Mouse (Mus musculus) megakaryocyte progenitor cell, adult 5-6 weeks (primary cell): ENCODE measurements around the gene Arhgef6. TPM values are rescaled to one million over a fixed set of nuclear protein-coding genes. Genes with fewer than 3 reads are reported as not detected.
A peak's percentile ranks its signal among the peaks of the same experiment; 100 is the strongest.

Source experiments
- ATAC-seq: replicated peaks from 2 replicates; pipeline ENCODE4 v1.8.0; 2016; ENCODE audit warnings: mild to moderate bottlenecking, moderate TSS enrichment, inconsistent platforms; ENCODE audit not compliant: poor library complexity
- total RNA-seq, 2 experiments: library from RNA; stranded (forward) in 1 of 2; stranded (reverse) in 1 of 2; fragments of 157-497, 149-512 nt in 1 of 2; fragments of 200-1000 nt in 1 of 2; gene quantifications; 2 replicates each; pipeline versions ENCODE4 v1.2.3 to v1.2.4; 2015 to 2017

The Arhgef6 gene
- total RNA-seq, 2 experiments from 2014 or later: 110 to 162 TPM

DNA sequence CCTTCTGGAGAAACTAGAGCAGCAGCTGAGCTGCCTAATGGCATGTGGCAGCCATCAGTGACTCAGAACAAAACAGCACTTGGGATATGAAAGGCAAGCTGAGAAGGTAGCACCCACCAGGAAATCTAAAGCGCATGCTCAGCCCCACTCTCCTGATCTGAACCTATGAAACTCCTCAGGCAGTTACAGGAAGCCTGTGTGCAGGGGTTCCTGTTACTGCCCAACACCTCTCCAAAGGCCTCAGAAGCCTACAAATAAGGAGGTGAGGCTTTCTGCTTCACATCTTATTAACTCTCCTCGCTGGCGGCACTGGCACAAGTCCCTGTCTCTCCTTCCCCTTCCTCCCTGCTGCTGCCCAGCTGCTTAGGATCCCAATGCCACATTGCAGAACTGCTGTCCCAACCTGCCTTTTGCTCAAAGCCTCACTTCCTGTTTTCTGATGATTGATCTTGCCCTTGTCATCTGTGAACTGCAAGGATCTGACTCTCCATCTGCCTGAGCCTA is 33.7 kb downstream of the Arhgef6 start:
- peak; percentile 91 for ATAC-seq

DNA sequence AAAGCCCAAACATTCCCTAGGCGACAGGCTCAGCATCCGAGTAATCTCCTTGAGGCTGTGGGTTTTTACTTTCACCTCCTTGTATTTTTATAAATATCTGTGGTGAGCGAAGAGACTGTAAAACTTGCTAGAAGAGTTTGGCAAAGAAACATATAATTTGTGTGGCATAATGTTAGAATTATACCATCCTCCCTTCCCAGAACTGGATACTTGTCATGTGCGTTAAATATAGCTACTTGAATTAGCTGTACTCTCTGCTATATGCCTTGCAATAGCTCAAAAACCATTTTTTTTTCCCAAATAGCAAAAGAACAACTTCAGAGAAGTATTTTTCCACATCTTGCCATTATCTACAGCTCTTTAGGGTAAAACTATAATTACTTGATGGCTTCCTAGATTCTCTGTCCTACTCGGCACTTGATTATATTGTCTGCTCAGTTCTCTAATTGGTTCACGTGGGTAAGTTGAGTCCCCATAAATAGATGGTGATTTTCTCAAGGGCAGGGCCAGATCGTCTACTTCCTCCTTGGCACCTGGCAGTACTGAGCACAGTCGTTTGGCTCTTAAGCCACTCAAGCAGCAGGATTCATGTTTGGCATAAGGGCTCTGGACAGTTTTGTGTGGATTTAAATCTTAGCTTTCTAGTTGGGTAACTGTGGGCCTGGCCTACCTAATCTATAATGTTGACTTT is 35.2 kb downstream of the Arhgef6 start:
- ATAC-seq: no peak

- peak; percentile 90 for ATAC-seq
Observed at GRCm38 (mm10) chrX:57298946-57299345, 39.6 kb downstream of the Arhgef6 start.

DNA sequence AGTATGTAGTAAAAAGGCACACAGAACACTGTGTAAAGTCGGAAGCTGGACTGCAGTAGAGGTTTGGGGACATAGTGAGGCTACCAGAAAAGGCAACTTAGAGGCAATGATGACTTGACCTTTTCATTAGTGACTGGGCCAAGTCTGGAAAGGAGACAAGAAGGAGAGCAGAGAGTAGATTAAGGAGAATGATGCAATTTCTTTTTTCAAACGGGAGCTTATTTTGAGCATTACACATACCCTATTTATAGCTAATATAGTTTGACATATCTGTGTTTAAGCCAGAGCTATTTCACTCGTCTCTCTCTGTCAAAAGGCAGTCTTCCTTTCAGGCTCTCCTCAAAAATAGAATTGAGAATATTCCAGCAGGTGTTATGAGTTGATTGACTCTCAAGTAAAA is 50.1 kb downstream of the Arhgef6 start:
- no peak for ATAC-seq

DNA sequence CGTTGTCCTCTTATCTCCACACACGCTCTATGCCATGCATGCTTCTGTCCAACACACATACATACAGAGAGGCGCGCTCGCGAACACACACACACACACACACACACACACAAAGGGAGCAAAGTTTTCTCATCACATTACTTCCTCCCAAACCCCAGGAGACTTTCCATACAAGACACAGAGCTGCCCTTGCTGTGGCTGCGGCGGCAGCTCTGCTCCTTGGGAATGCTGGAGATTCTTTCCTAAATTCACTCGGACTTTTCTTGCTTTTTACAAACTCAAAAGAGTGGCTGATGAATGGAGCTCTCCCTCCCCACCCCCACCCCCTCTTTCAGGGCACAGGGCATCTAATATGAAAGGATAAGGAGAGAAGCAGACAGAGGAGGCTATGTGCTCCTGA is 52.2 kb downstream of the Arhgef6 start:
- no peak for ATAC-seq

- ATAC-seq: peak; percentile 58
Observed at GRCm38 (mm10) chrX:57282184-57282583, 56.3 kb downstream of the Arhgef6 start.

DNA sequence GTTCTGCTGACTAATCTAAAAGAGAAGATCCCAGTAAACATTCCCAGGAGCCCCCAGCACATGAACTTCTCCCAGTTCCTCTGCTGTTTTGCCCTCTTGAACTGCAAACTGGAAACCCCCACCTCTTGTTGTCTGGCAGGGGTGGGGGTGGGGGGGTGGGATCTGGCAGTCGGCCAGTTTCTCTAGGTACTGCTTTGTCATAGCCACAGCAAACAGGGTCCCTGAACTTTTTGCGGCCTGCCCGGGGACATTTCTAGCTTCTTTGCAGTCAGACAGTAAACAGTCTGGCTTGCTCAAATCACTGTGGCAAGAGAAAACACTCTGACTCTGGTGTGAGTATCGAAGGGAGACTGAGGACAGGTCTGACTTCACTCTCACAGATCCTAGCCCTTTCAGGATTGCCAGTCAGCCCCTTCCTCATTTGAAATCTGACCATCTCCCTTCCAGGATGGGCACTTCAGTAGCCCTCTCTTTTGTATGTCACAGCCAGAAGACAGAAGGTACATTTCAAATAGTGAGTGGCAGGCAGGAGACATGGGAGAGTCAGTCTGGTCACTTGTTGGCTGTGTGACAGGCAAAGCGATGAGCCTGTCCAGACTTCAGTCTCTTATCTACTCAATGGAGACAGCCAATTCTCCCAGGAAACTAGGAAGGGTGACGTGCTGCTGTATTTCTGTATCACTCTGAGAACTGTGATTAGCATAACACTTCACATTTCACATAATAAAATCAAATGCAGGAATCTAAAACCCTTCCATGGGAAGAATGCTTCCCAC is 60.8 kb downstream of the Arhgef6 start:
- no peak for ATAC-seq

GRCm38 (mm10) chrX:57263515-57263914 is 75.0 kb downstream of the Arhgef6 start:
- peak; percentile 52 for ATAC-seq

- peak; percentile 54; the same call in 1 of the 2 replicates for ATAC-seq
Observed at GRCm38 (mm10) chrX:57260744-57261143, 77.8 kb downstream of the Arhgef6 start.

DNA sequence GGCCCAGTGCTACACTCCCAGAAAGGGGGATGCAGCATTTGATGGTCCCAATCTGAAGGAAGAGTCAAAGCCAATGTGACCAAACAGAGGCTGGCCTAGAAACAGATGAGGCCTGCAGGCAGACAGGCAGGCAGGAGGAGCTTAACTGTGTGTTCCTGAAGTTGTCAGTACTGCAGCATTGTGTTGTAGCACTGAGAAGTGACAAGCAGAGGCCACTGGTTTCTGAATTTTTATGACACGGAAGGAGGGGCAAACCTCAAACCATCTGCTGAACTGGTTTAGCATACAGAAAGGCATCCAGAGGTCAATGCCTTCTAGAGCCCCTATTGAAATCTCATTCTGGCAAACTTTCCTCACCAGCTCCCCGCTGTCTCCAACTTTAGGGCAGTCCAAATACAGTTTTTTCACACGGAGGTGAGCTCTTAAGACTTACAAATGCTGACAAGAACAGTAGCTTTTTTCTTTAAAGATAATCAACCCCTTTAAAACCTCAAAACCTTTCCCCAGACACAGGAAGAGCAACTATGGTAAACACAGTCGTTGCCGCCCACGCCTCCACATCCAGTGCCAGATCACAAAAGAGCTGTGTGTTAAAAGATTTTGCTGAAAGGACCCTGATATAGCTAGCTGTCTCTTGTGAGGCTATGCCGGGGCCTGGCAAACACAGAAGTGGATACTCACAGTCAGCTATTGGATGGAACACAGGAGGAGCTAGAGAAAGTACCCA is 85.0 kb downstream of the Arhgef6 start:
- ATAC-seq: no peak

DNA sequence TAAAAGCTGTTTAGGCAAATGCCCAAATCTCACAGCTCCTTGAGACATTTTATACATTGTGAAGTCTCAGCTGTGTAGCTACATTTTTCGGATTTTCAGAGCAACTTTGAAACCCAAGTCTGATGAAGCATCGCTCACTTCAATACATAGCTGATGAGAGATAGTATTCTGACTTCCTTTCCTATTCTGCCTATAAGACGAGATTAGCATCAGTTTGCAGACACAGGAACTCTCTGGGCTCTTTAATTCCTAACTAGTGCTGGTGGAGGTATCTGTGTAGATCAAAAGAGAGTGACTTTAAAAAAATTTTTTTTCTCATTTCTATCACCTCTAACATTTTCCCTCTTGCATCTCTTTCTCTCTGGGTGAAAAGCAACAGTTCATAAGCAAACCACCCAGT is 100.0 kb downstream of the Arhgef6 start:
- ATAC-seq: no peak

GRCm38 (mm10) chrX:57235982-57236381 is 102.5 kb downstream of the Arhgef6 start:
- ATAC-seq: 0 out of 2 replicates have a peak, but pooled peaks have one; percentile 39

- no peak for ATAC-seq
Observed at GRCm38 (mm10) chrX:57233596-57233995, 104.9 kb downstream of the Arhgef6 start.

DNA sequence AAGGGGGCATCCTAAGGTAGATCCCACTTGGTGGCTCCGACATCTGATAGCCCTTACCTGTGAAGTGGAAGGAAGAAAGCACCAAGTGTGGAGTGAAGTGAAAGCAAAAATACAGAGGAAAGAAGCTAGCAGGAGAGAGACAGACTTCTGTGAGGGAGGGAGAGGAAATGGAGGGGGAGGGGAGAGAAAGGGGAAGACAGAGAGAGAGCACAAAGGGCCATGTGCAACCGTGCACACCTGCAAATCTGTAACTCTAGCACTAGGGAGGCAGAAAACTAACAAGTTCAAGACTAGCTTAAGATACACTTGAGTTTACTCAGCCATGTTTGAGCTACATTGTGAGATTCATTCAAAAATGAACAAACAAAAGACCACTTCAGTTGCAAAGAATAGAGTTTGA is 110.4 kb downstream of the Arhgef6 start:
- ATAC-seq: peak; percentile 44; the same call in 1 of the 2 replicates

GRCm38 (mm10) chrX:57223301-57223700 is 115.2 kb downstream of the Arhgef6 start:
- ATAC-seq: no peak

- ATAC-seq: no peak
Observed at GRCm38 (mm10) chrX:57221881-57222280, 116.6 kb downstream of the Arhgef6 start.

GRCm38 (mm10) chrX:57219563-57219962 is 119.0 kb downstream of the Arhgef6 start:
- no peak for ATAC-seq

DNA sequence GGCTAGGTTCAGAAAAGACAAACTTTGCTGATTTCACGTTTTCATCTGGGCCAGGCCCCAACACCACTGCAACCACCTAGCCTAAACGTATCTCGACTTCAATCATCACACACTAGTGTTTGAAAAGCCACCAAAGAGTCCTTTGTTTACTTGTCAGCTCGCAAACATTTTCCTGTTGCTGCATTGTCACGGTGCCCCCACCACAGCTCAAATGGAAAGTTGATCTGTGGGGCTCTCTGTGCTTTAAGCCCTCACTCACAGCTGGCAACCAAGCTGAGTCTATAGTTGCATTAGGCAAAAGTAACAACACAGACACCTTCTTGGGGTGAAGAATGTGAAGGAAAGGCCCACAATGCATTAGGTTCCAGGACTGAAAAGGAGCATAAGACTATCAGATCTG is 122.3 kb downstream of the Arhgef6 start:
- ATAC-seq: no peak

DNA sequence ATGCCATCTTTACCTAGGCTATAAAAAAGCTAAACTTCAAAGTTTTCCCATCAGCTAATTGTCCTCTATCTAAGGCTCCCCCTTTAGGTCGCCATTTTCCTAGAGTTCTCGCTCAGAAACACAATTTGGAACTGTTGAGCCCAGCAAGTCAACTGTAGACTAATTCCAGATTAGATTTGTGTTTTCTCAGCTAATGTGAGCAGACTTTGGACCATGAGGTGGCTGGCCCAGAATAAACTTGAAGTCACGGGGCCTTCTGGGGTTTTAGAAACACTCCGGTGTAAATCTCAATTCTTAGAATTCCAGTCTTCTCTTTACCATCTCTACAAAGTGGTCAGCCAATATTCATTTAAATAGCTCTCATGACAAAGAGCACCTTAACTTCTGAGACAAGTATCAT is 123.0 kb downstream of the Arhgef6 start:
- no peak for ATAC-seq

- peak; percentile 71 for ATAC-seq
Observed at GRCm38 (mm10) chrX:57212862-57213261, 125.7 kb downstream of the Arhgef6 start.

GRCm38 (mm10) chrX:57211876-57212275 is 126.7 kb downstream of the Arhgef6 start, which contains the start of gene Cd40lg:
TSS of gene Cd40lg (plus strand) at chrX:57212143.
- ATAC-seq: no peak
